Mouse (Mus musculus): ENCODE measurements around the gene Evi5. TPM values are rescaled to one million over a fixed set of nuclear protein-coding genes. Genes with fewer than 3 reads are reported as not detected.
A peak's percentile ranks its signal among the peaks of the same experiment; 100 is the strongest.

Evi5 gene
- total RNA-seq, 2 experiments from 2014 or later: 72.6 to 79.7 TPM

DNA sequence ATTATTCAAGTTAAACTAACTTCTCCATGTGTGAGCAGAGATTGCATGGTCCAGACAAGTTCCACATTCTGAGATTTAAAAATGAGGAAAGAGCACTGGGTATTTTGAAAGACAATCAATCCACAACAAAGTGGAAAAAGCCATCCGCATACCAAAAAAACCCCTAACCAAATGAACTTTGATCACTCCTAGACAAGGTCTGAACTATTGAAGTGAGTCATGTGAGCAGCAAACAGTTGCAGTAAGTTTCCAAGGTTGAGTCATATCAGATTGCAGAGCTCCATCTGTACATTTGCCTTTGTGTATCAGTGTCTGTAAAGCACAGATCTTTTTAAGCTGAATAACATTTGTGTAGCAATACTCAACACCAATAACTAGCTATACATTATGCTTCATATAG lies 120.2 kb downstream of the Evi5 start:
- DNase-seq (ENCODE audit: low spot score in 2 of 2): no peak

GRCm38 (mm10) chr5:107753656-107754055 lies 121.3 kb downstream of the Evi5 start:
- no peak for DNase-seq (ENCODE audit: low spot score in 2 of 2)

- DNase-seq (ENCODE audit: low spot score in 2 of 2): no peak
These were observed 125.5 kb downstream of the Evi5 start for GRCm38 (mm10) chr5:107749229-107749916.

DNA sequence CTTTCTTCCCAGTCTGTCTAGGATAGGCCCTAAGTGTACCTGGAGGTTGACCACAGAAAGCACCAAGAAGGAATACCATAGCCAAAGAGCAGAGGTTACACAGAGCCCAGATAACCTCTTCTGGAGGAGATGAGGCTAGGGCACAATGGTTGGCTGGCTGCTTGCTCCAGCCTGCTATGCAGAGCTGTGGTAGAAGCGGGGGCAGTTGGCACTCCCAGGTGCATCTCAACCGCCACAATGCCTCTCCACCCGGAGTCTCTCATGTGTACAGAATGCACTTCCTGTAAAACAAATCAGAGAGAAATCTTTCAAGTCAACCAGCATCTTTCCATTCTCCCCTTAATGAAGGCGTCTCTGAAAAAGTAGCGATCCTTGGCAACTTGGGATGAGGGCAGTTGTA lies 135.9 kb downstream of the Evi5 start:
- no peak for DNase-seq (ENCODE audit: low spot score in 2 of 2)

DNA sequence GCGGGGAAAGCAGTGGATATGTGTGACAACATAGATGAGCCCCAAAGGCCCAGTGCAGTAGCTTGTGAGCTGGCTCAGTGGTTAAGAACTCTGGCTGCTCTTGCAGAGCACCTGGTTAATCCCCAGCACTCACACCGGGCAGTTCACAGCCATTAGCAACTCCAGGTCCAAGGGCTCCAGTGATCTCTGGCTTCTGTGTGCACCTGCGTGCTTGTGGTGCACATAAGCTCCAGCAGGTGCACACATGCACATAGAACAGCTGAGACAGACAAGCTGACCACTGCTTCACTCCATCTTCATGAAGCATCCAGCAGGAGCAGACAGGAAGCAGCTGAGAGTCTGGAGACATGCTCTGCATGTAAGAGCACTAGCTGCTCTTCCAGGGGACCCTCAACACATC lies 136.6 kb downstream of the Evi5 start:
- no peak for DNase-seq (ENCODE audit: low spot score in 2 of 2)

DNA sequence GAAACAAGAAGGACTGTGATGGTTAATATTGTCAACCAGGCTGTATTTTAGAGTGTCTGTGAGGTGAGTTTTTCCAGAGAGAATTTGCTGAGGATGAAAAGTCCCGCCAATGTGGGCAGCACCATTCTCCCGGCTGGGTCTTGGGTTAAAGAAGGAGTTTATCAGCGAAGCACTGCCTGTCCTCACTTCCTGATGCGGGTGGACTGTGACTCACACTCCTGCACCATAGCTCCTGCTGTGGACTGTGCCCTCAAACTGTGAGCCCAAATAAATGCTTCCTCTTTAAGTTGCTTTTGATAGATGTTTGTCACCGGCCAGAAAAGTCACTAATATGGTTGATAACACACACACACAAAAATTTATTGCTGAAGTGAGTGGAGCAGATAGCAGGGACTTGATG lies 138.7 kb downstream of the Evi5 start:
- no peak for DNase-seq (ENCODE audit: low spot score in 2 of 2)

DNA sequence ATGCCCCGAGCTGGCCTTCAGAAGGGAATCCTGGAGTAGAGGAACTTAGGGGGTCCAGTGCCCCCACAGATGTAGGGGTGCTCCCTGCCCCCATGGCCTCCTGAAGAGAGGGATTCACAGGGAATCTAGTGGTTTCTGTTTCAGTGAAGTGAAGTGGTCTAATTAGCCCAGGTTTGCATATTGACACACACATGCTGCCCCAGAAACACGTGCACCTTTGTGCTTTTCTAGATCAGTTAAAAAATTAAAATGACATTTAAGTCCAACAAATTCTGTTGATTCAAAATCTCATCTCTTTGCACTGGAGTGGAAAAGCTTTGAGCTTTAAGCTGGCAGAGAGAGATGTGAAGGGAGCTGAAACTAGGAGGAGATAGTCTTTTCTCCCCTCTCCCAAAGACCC lies 143.1 kb downstream of the Evi5 start:
- DNase-seq (ENCODE audit: low spot score in 2 of 2): no peak

GRCm38 (mm10) chr5:107731408-107731807 lies 143.5 kb downstream of the Evi5 start:
- DNase-seq (ENCODE audit: low spot score in 2 of 2): no peak

GRCm38 (mm10) chr5:107727007-107727402 lies 147.9 kb downstream of the Evi5 start:
- peak in 1 of 2 experiments; percentile 19 for DNase-seq (ENCODE audit: low spot score in 2 of 2)

DNA sequence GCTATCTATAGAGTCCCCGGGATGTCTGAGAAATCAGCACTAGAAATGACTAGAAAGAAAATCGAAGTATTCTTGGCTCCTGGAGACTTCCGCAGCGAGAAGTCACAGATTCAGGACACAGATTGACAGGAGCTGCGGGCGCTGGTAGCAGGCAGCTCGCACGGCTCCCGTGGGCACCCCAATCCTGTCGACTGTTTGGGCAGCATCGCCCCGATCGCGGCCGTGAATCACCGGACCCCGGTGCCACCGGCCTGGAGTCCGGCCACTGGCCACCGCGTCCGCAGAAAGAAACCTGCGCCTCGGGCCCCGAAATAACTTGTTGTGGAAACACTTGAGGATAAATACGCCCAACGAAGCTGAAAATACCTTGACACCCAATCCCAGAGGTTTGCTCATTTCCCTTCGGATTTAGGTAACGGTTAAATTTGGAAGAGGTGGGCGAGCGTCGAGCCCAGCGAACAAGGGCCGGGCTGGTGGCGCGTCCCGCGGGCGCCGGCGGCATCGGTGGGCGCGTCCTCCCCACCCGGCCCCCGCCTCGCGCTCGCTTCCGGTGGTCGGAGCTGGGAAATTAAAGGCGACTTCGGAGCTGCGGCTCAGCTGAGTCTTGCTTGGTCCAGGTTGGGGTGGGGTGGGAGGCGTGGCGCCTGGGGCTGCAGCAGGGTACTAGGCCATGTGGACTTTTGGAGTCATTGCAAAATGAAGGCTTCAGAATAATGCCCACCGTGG lies 148.5 kb downstream of the Evi5 start:
- peak in 1 of 2 experiments; percentile 16 for DNase-seq (ENCODE audit: low spot score in 2 of 2)

GRCm38 (mm10) chr5:107725435-107726261 lies 149.3 kb downstream of the Evi5 start, which contains the start of gene Gfi1:
Gene Gfi1, minus strand, starts transcription at chr5:107726036.
- no peak for DNase-seq (ENCODE audit: low spot score in 2 of 2)

- peak in 1 of 2 experiments; percentile 15 for DNase-seq (ENCODE audit: low spot score in 2 of 2)
These were observed 150.1 kb downstream of the Evi5 start for GRCm38 (mm10) chr5:107724661-107725434.

DNA sequence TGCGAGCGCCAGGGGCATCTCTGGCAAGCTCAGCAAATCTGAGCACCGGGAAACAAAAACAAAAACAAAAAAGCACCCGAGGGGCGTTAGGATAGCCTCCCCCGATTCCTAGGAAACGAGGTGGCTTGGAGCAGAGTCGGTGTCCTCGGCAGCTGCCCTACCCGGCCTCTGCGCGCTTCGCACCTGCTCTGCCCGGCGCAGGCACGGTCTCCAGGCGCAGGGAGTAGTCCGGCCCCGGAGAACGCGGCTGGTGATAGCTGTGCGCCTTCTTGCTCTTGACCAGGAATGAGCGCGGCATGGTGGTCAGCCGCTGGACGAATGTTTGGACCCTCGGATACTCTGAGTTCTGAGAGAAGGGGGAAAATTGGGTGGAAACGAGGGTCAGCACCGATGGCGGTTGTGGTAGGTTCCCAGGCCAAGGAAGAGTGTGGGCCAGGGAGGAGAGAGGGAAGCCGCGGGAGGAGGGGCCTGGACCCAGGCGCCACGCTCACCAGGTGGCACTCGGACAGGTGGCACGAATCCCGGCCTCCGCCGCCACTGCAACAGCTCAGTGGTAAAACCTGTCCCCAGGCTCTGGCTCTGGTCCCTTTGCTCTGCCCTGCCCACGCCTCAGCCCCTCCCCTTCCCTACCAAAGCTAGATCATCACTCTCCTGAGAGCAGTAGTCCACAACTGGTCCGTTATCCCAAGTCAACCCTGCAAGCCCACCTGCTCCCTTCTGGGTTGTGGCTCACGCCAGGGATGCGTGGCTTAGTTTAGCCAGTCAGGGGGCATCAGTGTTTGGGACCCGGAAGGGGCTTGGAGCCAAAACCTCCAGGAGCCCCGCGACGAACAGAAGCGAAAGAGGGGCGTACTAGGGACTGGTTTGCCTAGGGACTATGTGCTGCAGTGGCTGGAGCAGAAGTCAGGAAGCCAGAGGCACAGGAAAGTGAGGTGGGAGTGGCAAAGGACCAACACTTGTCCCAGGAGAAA lies 151.1 kb downstream of the Evi5 start:
- DNase-seq (ENCODE audit: low spot score in 2 of 2): peak in 1 of 2 experiments; percentile 15

DNA sequence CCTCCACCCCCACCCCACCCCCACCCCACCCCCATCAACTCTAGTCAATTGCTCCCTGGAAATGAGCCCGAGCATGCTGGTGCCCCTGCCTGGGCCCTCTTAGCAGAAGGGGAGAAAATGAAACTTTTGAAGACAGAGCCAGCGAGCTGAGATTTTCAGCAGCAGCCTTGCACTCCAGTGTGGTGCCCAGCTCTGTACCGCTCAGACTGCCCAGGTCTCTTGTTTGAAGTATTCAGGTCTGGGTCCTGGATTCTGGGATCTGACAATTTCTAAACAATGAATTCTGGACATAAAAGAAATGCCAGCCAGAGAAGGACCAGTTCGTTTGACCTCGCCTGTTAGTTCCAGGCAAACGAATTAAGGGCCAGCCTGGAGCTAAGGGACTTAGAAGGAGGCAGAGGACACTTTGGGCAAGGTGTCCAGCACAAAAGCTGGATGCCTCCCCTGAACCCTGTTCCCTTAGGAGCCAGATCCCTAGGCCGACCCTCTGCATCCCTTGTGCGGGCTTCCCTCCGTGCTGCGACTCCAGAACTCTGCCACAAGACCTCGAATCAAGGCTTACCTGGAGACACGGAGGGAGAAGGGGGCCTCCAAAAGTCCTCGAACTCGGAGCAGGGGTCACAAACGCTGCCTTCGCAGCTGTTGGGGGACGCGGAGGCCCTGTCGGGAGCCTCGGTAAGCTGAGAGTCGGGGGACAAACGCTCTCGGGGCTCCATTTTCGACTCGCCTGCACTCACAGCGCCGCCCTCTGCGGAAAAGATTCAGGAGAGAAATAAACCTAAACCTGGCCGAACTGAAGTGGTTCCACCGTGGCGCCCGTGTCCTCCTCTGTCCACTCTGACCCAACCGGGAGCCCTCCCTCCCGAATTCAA lies 152.0 kb downstream of the Evi5 start:
- DNase-seq (ENCODE audit: low spot score in 2 of 2): peak; percentile 23 to 37

DNA sequence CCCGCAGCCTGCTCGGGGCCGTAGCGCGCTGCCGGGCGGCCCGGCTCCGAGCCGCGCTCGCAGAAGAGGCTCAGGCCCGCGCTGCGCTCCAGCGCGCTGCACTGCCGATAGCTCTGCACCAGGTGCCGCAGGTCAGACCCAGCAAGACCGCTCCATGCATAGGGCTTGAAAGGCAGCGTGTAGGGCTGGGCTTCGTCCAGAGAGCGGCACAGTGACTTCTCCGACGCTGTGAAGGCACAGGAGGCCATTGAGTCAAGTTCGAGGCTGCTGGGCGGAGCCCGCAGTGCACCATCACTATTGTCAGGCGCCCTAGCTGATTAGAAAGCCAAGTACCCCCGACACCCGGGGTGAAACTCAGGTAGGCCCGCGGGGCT lies 153.3 kb downstream of the Evi5 start:
- no peak for DNase-seq (ENCODE audit: low spot score in 2 of 2)

DNA sequence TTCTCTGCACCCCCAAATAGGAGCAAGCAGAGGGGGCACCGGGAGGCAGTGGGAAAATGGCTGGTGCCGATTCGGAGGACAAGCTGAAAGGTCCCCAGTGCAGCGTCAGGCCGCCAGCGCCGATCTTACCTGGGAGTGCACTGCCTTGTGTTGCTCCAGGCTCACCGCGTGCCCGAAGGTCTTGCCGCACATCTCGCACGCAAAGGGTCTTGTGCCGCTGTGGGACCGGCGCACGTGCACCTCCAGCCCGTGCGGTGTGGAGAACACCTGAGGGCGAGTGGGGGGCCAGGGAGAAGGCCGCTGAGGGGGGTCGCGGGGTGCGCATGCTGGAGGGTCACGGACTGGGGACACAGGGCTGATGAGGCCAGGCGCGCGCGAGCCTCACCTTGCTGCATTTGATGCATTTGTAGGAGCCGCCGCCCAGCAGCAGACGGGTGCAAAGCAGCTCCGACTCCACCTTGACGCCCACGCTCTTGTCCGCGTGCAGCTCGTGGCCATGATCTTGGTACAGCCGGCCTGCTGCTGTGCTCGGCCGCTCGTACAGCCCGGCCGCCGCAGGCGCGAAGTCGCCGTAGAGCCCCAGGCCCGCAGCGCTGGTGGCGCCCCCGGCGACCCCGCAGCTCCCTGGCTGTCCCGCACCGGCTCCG lies 153.8 kb downstream of the Evi5 start:
- DNase-seq (ENCODE audit: low spot score in 2 of 2): peak in 1 of 2 experiments; percentile 15

DNA sequence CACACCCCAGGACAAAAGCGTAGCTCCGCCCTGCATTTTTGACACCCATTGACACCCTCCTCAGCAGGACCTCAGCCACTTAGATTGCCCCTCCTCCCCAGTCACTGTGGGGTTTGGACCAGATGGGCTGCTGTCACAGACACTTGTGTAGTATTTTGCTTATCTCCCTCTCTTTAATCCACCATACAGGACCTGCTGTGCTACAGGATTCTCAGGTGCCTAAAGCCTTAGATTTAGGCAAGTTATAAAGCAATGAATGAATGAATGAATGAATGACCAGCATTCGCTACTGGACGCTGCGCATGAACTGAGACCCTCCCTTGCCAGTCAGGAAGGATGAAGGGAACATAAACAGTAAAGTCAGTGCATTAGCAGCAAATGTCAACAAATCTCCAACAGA lies 154.4 kb downstream of the Evi5 start:
- DNase-seq (ENCODE audit: low spot score in 2 of 2): no peak

- no peak for DNase-seq (ENCODE audit: low spot score in 2 of 2)
These were observed 155.1 kb downstream of the Evi5 start for GRCm38 (mm10) chr5:107719786-107720185.
